Mouse (Mus musculus): ENCODE data around the gene Rfx7. TPM values are rescaled to one million over a fixed set of nuclear protein-coding genes. Genes with fewer than 3 reads are reported as not detected.

The Rfx7 gene
- polyA plus RNA-seq, 1 experiment from 2014 or later, result 5.7 TPM

Small RNAs within 50 kb of the gene (microRNA-seq; reads per million reads assigned to microRNA genes)
- gene Gm28010, result not detected

Other genes starting within 250 kb of the Rfx7 start
- 119 and 123 TPM in 2 replicates for gene Mns1, start 94.2 kb upstream of the Rfx7 start, polyA plus RNA-seq (2016; fragmentation: Nextera tagmentation; extraction: Ambion mirVana)
- gene Tex9, start 40.0 kb upstream of the Rfx7 start, polyA plus RNA-seq (2016; fragmentation: Nextera tagmentation; extraction: Ambion mirVana), result 9.1 and 11.4 TPM in 2 replicates
- gene Nedd4, start 130.1 kb downstream of the Rfx7 start, polyA plus RNA-seq (2016; fragmentation: Nextera tagmentation; extraction: Ambion mirVana), result 173 and 176 TPM in 2 replicates